Mouse (Mus musculus): ENCODE data around the gene Opa1.

DNA sequence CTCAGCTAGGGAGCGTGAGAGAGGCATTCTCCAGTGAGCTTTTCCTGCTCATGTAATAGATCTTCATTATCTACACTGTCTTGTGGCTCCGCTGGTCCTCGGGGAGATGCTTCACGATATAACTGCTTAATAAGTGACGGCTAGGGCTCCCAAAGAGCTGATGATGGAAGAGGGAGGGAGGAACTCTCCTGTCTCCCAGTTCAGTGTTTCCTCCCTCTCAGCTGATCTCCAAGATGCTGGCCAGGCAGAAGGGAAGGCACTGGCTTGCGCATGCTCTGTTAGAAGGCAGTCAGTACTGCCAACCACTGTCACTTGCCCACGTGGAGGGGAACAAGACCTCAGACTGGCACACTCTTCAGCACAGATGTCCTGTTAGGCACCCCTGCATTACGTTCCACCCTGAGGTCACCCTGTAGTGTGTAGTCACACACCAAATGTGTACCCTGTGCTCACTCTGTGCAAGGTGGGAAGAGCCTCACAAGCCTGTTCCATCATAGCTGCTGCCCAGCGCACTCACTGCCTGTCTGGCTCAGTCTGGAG is 115.4 kb downstream of the Opa1 start:
- no peak for TF ChIP-seq CTCF (IDR thresholded peaks at IDR 0.05; ENCODE audit: borderline replicate concordance, insufficient read depth, low read length)
- TF ChIP-seq POLR2A (IDR thresholded peaks at IDR 0.05; ENCODE audit: low read depth, low read length) = no peak
